Mouse (Mus musculus) adrenal gland, postnatal 14 days (tissue): ENCODE data around the gene Krt222. TPM values are rescaled to one million over a fixed set of nuclear protein-coding genes. Genes with fewer than 3 reads are reported as not detected.
"Not testable (repeated sequence)": the region's sequence is repeated elsewhere in the genome, so short reads cannot be mapped to it uniquely, and the experiment has no call there.

Experiments
- DNase-seq: peaks from one replicate; pipeline ENCODE4 v3.0.0; 2021; ENCODE audit warnings: mixed read lengths
- long read RNA-seq, 2 experiments: library from polyadenylated mRNA; stranded (forward); transcript quantifications; one replicate each; pipeline ENCODE4 v2.0.0; 2021
- total RNA-seq: library from RNA; stranded (reverse); gene quantifications from 2 replicates; pipeline ENCODE4 v1.2.3, GENCODE M21; 2021

Gene Krt222
- 1.3 and 2.9 TPM in 2 replicates for total RNA-seq
- long read RNA-seq, experiment 1, partial matches to known transcripts, result 0 of 5 reads
- long read RNA-seq, experiment 1, other reads (novel, unspliced or antisense), result 3 of 5 reads
- long read RNA-seq, experiment 2, partial matches to known transcripts, result 0 of 2 reads
- long read RNA-seq, experiment 2, other reads (novel, unspliced or antisense), result 0 of 2 reads

GRCm38 (mm10) chr11:99243820-99244374 lies at the start of gene Krt222:
TSS of gene Krt222 (minus strand) at chr11:99244085.
- peak; percentile 35 for DNase-seq

- DNase-seq, result peak; percentile 60
Observed at GRCm38 (mm10) chr11:99292846-99293245, 49.0 kb upstream of the Krt222 start.

GRCm38 (mm10) chr11:99284833-99285312 lies 41.0 kb upstream of the Krt222 start, which contains the start of gene Krt24:
TSS of gene Krt24 (minus strand) at chr11:99285262.
- DNase-seq, result no peak

- DNase-seq, result no peak
Observed at GRCm38 (mm10) chr11:99284011-99284410, 40.1 kb upstream of the Krt222 start.

GRCm38 (mm10) chr11:99283334-99283733 lies 39.4 kb upstream of the Krt222 start:
- no peak for DNase-seq

GRCm38 (mm10) chr11:99281116-99281515 lies 37.2 kb upstream of the Krt222 start:
- DNase-seq, result no peak

GRCm38 (mm10) chr11:99279986-99280385 lies 36.1 kb upstream of the Krt222 start:
- no peak for DNase-seq

GRCm38 (mm10) chr11:99276786-99277185 lies 32.9 kb upstream of the Krt222 start:
- no peak for DNase-seq

- no peak for DNase-seq
Observed at GRCm38 (mm10) chr11:99275624-99276023, 31.7 kb upstream of the Krt222 start.

- DNase-seq, result peak; percentile 6
Observed at GRCm38 (mm10) chr11:99272721-99273120, 28.8 kb upstream of the Krt222 start.

- no peak for DNase-seq
Observed at GRCm38 (mm10) chr11:99269192-99269591, 25.3 kb upstream of the Krt222 start.

GRCm38 (mm10) chr11:99265796-99266195 lies 21.9 kb upstream of the Krt222 start:
- peak; percentile 31 for DNase-seq

GRCm38 (mm10) chr11:99265220-99265619 lies 21.3 kb upstream of the Krt222 start:
- DNase-seq, result peak; percentile 34

GRCm38 (mm10) chr11:99256213-99256612 lies 12.3 kb upstream of the Krt222 start:
- no peak for DNase-seq

- DNase-seq, result no peak
Observed at GRCm38 (mm10) chr11:99255316-99255715, 11.4 kb upstream of the Krt222 start.

GRCm38 (mm10) chr11:99253893-99254292 lies 10.0 kb upstream of the Krt222 start:
- DNase-seq, result no peak

- no peak for DNase-seq
Observed at GRCm38 (mm10) chr11:99252671-99253070, 8.8 kb upstream of the Krt222 start.

GRCm38 (mm10) chr11:99250666-99251065 lies 6.8 kb upstream of the Krt222 start:
- DNase-seq, result no peak

GRCm38 (mm10) chr11:99250241-99250640 lies 6.4 kb upstream of the Krt222 start:
- DNase-seq, result no peak

GRCm38 (mm10) chr11:99249115-99249514 lies 5.2 kb upstream of the Krt222 start:
- peak; percentile 61 for DNase-seq

- DNase-seq, result no peak
Observed at GRCm38 (mm10) chr11:99247916-99248315, 4.0 kb upstream of the Krt222 start.

GRCm38 (mm10) chr11:99244519-99244918 lies 634 bp upstream of the Krt222 start:
- DNase-seq, result not testable (repeated sequence)

- DNase-seq, result no peak
Observed at GRCm38 (mm10) chr11:99243200-99243819, 575 bp downstream of the Krt222 start.

- no peak for DNase-seq
Observed at GRCm38 (mm10) chr11:99242056-99242455, 1.8 kb downstream of the Krt222 start.
